In the genomic region with DNA sequence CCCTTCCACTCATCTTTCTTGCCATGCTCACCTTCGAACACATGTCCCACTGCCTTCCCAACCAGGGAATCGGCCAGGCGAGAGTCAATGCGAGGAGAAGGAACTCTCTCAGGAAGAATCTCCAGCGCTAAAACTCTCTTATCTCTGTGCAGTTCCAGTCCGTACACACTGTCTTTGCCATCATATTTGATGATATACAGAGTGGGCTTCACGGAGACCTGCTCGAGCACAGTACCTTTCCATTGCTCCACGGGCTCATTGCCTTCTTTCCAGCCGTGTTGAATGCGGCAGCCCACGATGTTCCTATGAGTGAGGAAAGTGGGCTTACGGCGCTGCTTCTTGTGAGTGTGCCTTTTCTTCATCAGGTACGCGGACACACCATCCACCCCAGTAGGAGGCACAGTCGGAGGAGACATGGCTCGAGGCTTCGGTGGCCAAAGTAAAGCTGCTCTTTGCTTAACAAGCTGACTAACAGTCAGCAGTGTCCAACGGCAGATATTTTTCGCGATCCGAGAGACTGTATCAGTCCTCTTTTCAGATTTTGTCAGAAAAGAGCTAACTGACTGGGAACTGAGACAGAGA, we compare ENCODE assay signal across 8 mouse cellular contexts. TPM values are rescaled to one million over a fixed set of nuclear protein-coding genes. Genes with fewer than 3 reads are reported as not detected.
A peak's percentile ranks its signal among the peaks of the same experiment; 100 is the strongest.
DNase-seq lines count a peak whose midpoint lies in the region; ATAC-seq and TF ChIP-seq lines count a peak whose summit lies in the region.

No protein-coding gene starts in this region.

- no peak for DNase-seq in frontal cortex, postnatal 25 days (ENCODE audit: low spot score in 2 of 2)
- peak; percentile 7 for DNase-seq in urinary bladder, postnatal 25 days (ENCODE audit: low spot score)
- DNase-seq in urinary bladder, postnatal 4 days (ENCODE audit: low spot score in 2 of 2), result no peak
- no peak for DNase-seq in spleen, postnatal 10 days (ENCODE audit: low spot score in 2 of 2)

- H3K9me3 ChIP-seq in heart, embryonic 15.5 days (replicated peaks), result no peaks in the 10 kb centered on the region
- H3K9me3 ChIP-seq in limb, embryonic 12.5 days, result no peaks in the 10 kb centered on the region

- peak overlapping the region; percentile 22 for H3ac ChIP-seq in myocyte (ENCODE audit: control insufficient read depth, insufficient read length)

- WGBS in heart, embryonic 15.5 days, result 15% methylated on average over 23 of the region's 23 CpGs
- WGBS in limb, embryonic 12.5 days, result 19% methylated on average over 23 of the region's 23 CpGs

- H3K4me3 ChIP-seq in heart, embryonic 15.5 days, result peak overlapping the region; percentile 58
- peak overlapping the region; percentile 52 for H3K4me3 ChIP-seq in limb, embryonic 12.5 days (replicated peaks)
- H3K4me3 ChIP-seq in myocyte, result peak overlapping the region; percentile 62

- H3K4me1 ChIP-seq in heart, embryonic 15.5 days (replicated peaks), result no peaks in the 10 kb centered on the region
- no peaks in the 10 kb centered on the region for H3K4me1 ChIP-seq in limb, embryonic 12.5 days (replicated peaks)

- no peaks in the 10 kb centered on the region for H3K36me3 ChIP-seq in heart, embryonic 15.5 days
- H3K36me3 ChIP-seq in limb, embryonic 12.5 days, result no peaks in the 10 kb centered on the region
- no peaks in the 10 kb centered on the region for H3K36me3 ChIP-seq in myocyte (ENCODE audit: control insufficient read depth, insufficient read depth)

- H3K4me2 ChIP-seq in heart, embryonic 15.5 days, result peak overlapping the region; percentile 69
- peak overlapping the region; percentile 57 for H3K4me2 ChIP-seq in limb, embryonic 12.5 days
- H3K4me2 ChIP-seq in myocyte (ENCODE audit: low read depth), result peak overlapping the region; percentile 78

- ATAC-seq in frontal cortex, adult (ENCODE audit: low TSS enrichment), result peak; percentile 72
- ATAC-seq in heart, embryonic 15.5 days (replicated peaks; ENCODE audit: insufficient number of reproducible peaks, insufficient read depth, low FRiP score, low read depth), result 0 out of 2 replicates have a peak, but pooled peaks have one; percentile 9
- no peak for ATAC-seq in limb, embryonic 12.5 days (ENCODE audit: insufficient number of reproducible peaks, insufficient read depth, low FRiP score, low TSS enrichment, low read depth)

- H3K27me3 ChIP-seq in heart, embryonic 15.5 days, result no peaks in the 10 kb centered on the region
- peaks cover 14% of the 10 kb centered on the region for H3K27me3 ChIP-seq in limb, embryonic 12.5 days
- H3K27me3 ChIP-seq in myocyte (ENCODE audit: control insufficient read depth, insufficient read depth, insufficient read length), result no peaks in the 10 kb centered on the region

- H3K27ac ChIP-seq in heart, embryonic 15.5 days, result peak overlapping the region; percentile 91
- H3K27ac ChIP-seq in limb, embryonic 12.5 days, result peak overlapping the region; percentile 94

- TF ChIP-seq POLR2A in myocyte (IDR thresholded peaks at IDR 0.05; ENCODE audit: insufficient read length, low read depth), result no peak

- H3K9ac ChIP-seq in heart, embryonic 15.5 days, result peak overlapping the region; percentile 64
- H3K9ac ChIP-seq in limb, embryonic 12.5 days (replicated peaks), result peak overlapping the region; percentile 59

- no peaks in the 10 kb centered on the region for H3K79me2 ChIP-seq in myocyte (ENCODE audit: control insufficient read depth, insufficient read depth)

TF ChIP-seq in myocyte, 11 proteins besides CTCF, POLR2A, EP300 and RAD21:
- TF ChIP-seq USF1 (IDR thresholded peaks at IDR 0.05; ENCODE audit: low read depth) (no peak), MYOD1 (IDR thresholded peaks at IDR 0.05; ENCODE audit: control insufficient read depth in 1 of 3, insufficient read length in 2 of 3, low read depth in 2 of 3) (no peak), MYOG (IDR thresholded peaks at IDR 0.05; ENCODE audit: control insufficient read depth in 1 of 3, insufficient read depth in 1 of 3, insufficient read length in 2 of 3, low read depth in 2 of 3) (no peak), MAX (IDR thresholded peaks at IDR 0.05; ENCODE audit: low read depth) (no peak), TCF12 (IDR thresholded peaks at IDR 0.05; ENCODE audit: insufficient read depth, poor library complexity, severe bottlenecking) (no peak), POLR2AphosphoS2 (IDR thresholded peaks at IDR 0.05; ENCODE audit: insufficient read length, low read depth) (no peak), TCF3 (IDR thresholded peaks at IDR 0.05; ENCODE audit: insufficient read length, low read depth) (no peak), SRF (IDR thresholded peaks at IDR 0.05; ENCODE audit: control insufficient read depth, insufficient read length, low read depth) (no peak), E2F4 (IDR thresholded peaks at IDR 0.05; ENCODE audit: insufficient read depth) (no peak)

RNA-seq across cellular contexts. Expression of a gene that starts 0.6 kb away (rescaled TPM):
- polyA plus RNA-seq in heart, embryonic 15.5 days (2015; fragmentation: Nextera tagmentation; extraction: Ambion mirVana), result 3.8 and 4.2 TPM in 2 replicates
- polyA plus RNA-seq in limb, embryonic 12.5 days (2016; fragmentation: Nextera tagmentation; extraction: Ambion mirVana), result 10.5 and 10.7 TPM in 2 replicates
- 0.35 TPM for polyA plus RNA-seq in myocyte (2012; fragmentation: generic; extraction: Trizol)
